Mouse (Mus musculus) liver, embryonic 14.5 days (tissue): Measurements from ENCODE around the gene Mtmr10. TPM values are rescaled to one million over a fixed set of nuclear protein-coding genes. Genes with fewer than 3 reads are reported as not detected.

Source experiments
- ATAC-seq: fragments of 200-750 bp; cut with Nextera tagmentation; 2 replicates; pipeline ENCODE4 v1.8.0; 2017; ENCODE audit warnings: moderate number of reproducible peaks, mild to moderate bottlenecking, moderate library complexity; ENCODE audit not compliant: insufficient read depth
- DNase-seq, 3 experiments: peaks; one replicate each; pipeline ENCODE4 v3.0.0-alpha.2; 2012 to 2013; ENCODE audit warnings: low read depth in 3 of 3, low spot score in 3 of 3
- H3K27ac ChIP-seq: fragments of 300-500 bp; sonication (generic); 2 replicates; pipeline ENCODE4 v1.5.1; 2014; ENCODE audit warnings: moderate library complexity, mild to moderate bottlenecking, control low read depth, inconsistent platforms
- H3K27me3 ChIP-seq: fragments of 300-500 bp; sonication (generic); 2 replicates; pipeline ENCODE4 v1.6.1; 2014; ENCODE audit warnings: mild to moderate bottlenecking, low read length, moderate library complexity; ENCODE audit not compliant: control insufficient read depth, insufficient read depth
- H3K36me3 ChIP-seq: fragments of 300-500 bp; sonication (generic); replicated peaks from 2 replicates; pipeline ENCODE4 v1.6.1; 2014; ENCODE audit warnings: low read depth; ENCODE audit not compliant: control insufficient read depth, insufficient read depth
- H3K4me1 ChIP-seq, 2 experiments: fragments of 200-500 bp in 1 of 2; fragments of 300-500 bp in 1 of 2; sonication (generic) in 1 of 2; replicated peaks; 2 replicates each; pipeline ENCODE4 v1.6.1; 2012 to 2014; ENCODE audit warnings: antibody characterized with exemption in 1 of 2, inconsistent platforms in 1 of 2, low read length in 1 of 2; ENCODE audit not compliant: control insufficient read depth in 2 of 2, insufficient read depth in 2 of 2
- H3K4me2 ChIP-seq: fragments of 300-500 bp; sonication (generic); 2 replicates; pipeline ENCODE4 v1.6.1; 2014; ENCODE audit warnings: low read depth, mild to moderate bottlenecking, control low read depth, moderate library complexity
- H3K4me3 ChIP-seq, 2 experiments: fragments of 200-500 bp in 1 of 2; fragments of 300-500 bp in 1 of 2; sonication (generic) in 1 of 2; 2 replicates each; pipeline ENCODE4 v1.5.1; 2012 to 2014; ENCODE audit warnings: low read depth in 2 of 2, low read length in 2 of 2, mild to moderate bottlenecking in 2 of 2, control low read depth in 1 of 2, inconsistent platforms in 1 of 2, moderate library complexity in 1 of 2; ENCODE audit not compliant: insufficient read depth in 1 of 2
- H3K9ac ChIP-seq: fragments of 300-500 bp; sonication (generic); replicated peaks from 2 replicates; pipeline ENCODE4 v1.6.1; 2014; ENCODE audit warnings: mild to moderate bottlenecking, control low read depth, moderate library complexity
- H3K9me3 ChIP-seq: fragments of 300-500 bp; sonication (generic); 2 replicates; pipeline ENCODE4 v1.6.1; 2016; ENCODE audit warnings: low read length, mixed read lengths; ENCODE audit not compliant: control insufficient read depth
- CTCF ChIP-seq: IDR thresholded peaks from 2 replicates; pipeline ENCODE4 v1.5.1; 2016; ENCODE audit warnings: antibody characterized with exemption, low read depth, control low read depth
- EP300 ChIP-seq: IDR thresholded peaks from 2 replicates; pipeline ENCODE4 v1.6.1; 2016; ENCODE audit warnings: antibody characterized with exemption, low read depth
- WGBS: fragments of 180-500 bp; shearing (Covaris S2); extraction: QIAGEN DNeasy Blood & Tissue Kit; methylation state at CpG from one replicate; pipeline ENCODE4 v1.1.7; 2014; ENCODE audit not compliant: insufficient replicate concordance; 5-methylcytosine and 5-hydroxymethylcytosine counted together
- polyA plus RNA-seq, 2 experiments: library from polyadenylated mRNA; depleted of rRNA in 1 of 2; stranded (reverse) in 1 of 2; unstranded in 1 of 2; fragments of >200 nt; fragmentation: Nextera tagmentation in 1 of 2; extraction: Ambion mirVana in 1 of 2; gene quantifications; 2 replicates each; pipeline versions ENCODE4 v1.2.1 to v1.2.3; 2012 to 2014

Mtmr10 gene
- polyA plus RNA-seq, 2 experiments = 1.4 to 2.4 TPM

GRCm38 (mm10) chr7:64365863-64366262 lies 78.4 kb downstream of the Mtmr10 start:
- Histone ChIP-seq H3K4me1 (no peaks in the 10 kb centered on the region), H3K4me2 (no peak overlapping the region), H3K9me3 (no peaks in the 10 kb centered on the region), H3K36me3 (peaks cover 4% of the 10 kb centered on the region), H3K27ac (no peak overlapping the region), H3K9ac (no peak overlapping the region), H3K4me3 (no peak overlapping the region), H3K27me3 (no peaks in the 10 kb centered on the region)
- no peak for TF ChIP-seq CTCF
- ATAC-seq (no peak), DNase-seq (no peak)
- 83% methylated on average over 5 of the region's 5 CpGs for WGBS

DNA sequence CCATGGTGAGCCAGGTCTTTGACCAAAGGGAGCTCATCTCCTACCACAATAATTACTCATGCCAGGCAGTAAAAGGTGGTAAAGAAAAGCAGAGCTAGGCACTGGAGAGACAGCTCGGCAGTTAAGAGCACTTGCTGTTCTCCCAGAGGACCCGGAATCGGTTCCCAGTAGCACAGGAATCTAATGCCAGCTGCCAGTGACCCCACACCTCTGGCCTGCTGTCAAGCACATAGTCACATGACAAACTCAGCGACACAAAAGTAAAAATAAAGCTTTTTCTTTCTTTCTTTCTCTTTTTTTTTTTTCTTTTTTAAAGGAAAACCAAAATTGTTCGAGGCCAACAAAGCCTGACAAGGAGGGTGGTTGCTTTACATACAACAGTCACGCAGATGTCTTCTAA lies 82.4 kb downstream of the Mtmr10 start:
- H3K4me3 ChIP-seq = no peak overlapping the region
- no peak for ATAC-seq

DNA sequence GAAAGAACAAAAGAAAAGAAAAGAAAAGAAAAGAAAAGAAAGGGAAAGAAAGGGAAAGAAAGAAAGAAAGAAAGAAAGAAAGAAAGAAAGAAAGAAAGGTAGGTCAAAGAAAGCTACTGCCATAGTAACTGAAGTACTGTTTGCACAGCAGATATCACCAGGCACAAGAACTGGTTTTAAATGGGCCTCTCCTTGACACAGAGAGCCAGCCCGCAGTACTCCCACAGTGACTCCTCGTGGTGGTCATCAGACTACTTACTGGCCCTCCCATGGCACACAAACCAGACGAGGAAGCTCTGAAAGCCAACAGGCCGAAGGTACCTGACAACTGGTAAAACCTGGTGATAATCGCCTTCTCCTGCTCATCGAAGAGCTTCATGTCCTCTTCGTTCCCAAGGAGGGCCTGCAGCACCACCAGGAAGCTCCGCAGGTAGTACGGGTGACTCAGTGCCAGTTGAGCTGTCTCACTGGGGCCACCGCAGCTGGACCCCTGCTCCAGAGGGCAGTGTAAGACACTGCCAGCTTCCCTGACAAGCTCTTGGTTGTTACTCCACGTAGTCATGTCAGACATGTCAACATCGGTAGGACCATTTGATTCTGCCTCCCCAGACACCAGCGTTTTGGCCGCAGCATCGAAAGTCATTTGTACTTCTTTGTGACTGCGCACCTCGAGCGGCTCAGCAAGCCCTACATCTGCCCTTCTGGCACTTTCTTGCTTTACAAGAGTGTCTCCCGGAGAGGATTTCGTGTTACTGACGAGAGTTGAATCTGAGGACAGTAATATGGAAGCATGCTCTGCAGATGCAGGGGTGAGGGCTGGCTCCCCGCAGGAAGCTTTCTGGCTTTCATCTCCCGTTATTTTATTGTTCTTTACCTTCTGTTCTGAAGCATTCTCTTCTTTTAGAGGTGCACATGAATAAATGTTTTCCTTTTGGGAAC lies 84.8 kb downstream of the Mtmr10 start:
- H3K4me3 ChIP-seq = no peak overlapping the region
- WGBS = 84% methylated on average over 23 of the region's 23 CpGs

More for the DNA sequence above, 82.4 kb downstream of the Mtmr10 start:
- no peak for TF ChIP-seq EP300
- TF ChIP-seq CTCF = no peak
- DNase-seq = no peak
- Histone ChIP-seq H3K9me3 (no peaks in the 10 kb centered on the region), H3K27ac (no peak overlapping the region), H3K9ac (no peak overlapping the region), H3K27me3 (no peaks in the 10 kb centered on the region), H3K4me2 (no peak overlapping the region), H3K4me1 (peaks cover 4 to 6% of the 10 kb centered on the region in 2 experiments; a peak in 3 of 4 replicates), H3K36me3 (no peaks in the 10 kb centered on the region; the same call in 1 of the 2 replicates)
- 70% methylated on average over 6 of the region's 6 CpGs for WGBS

GRCm38 (mm10) chr7:64373147-64373829 lies 85.8 kb downstream of the Mtmr10 start:
- 10% methylated on average over 18 of the region's 18 CpGs for WGBS
- no peak; the same call in 1 of the 2 replicates for ATAC-seq
- peak overlapping the region; percentile 85 for H3K4me2 ChIP-seq
- peak overlapping the region; percentile 80 for H3K9ac ChIP-seq
- peak overlapping the region; percentile 69 for H3K27ac ChIP-seq
- TF ChIP-seq EP300 (no peak), CTCF (no peak)
- H3K4me1 ChIP-seq = peaks cover 4 to 6% of the 10 kb centered on the region in 2 experiments; a peak in 3 of 4 replicates
- H3K36me3 ChIP-seq = peaks cover 18% of the 10 kb centered on the region
- DNase-seq = no peak
- H3K9me3 ChIP-seq = no peaks in the 10 kb centered on the region
- H3K27me3 ChIP-seq = no peaks in the 10 kb centered on the region
- peak overlapping the region; percentile 73 to 84 for H3K4me3 ChIP-seq

More for the DNA sequence above, 84.8 kb downstream of the Mtmr10 start:
- Histone ChIP-seq H3K36me3 (peaks cover 7% of the 10 kb centered on the region), H3K9me3 (no peaks in the 10 kb centered on the region), H3K9ac (no peak overlapping the region), H3K4me1 (peaks cover 4 to 6% of the 10 kb centered on the region in 2 experiments; a peak in 3 of 4 replicates), H3K27ac (no peak overlapping the region), H3K4me2 (no peak overlapping the region), H3K27me3 (no peaks in the 10 kb centered on the region)
- no peak for TF ChIP-seq EP300
- TF ChIP-seq CTCF = no peak
- ATAC-seq (no peak), DNase-seq (no peak)
